Mouse (Mus musculus) embryonic facial prominence, embryonic 13.5 days (tissue): ENCODE measurements around the gene Ppp2r5c. TPM values are rescaled to one million over a fixed set of nuclear protein-coding genes. Genes with fewer than 3 reads are reported as not detected.

Experiments
- ATAC-seq: fragments of 200-750 bp; cut with Nextera tagmentation; 2 replicates; pipeline ENCODE4 v1.8.0; 2017; ENCODE audit warnings: low read depth; ENCODE audit not compliant: insufficient number of reproducible peaks, insufficient read depth, low FRiP score, low TSS enrichment
- H3K27ac ChIP-seq: fragments of 300-500 bp; sonication (generic); 2 replicates; pipeline ENCODE4 v1.5.1; 2015; ENCODE audit warnings: moderate library complexity, mild to moderate bottlenecking, inconsistent platforms
- H3K27me3 ChIP-seq: fragments of 300-500 bp; sonication (generic); 2 replicates; pipeline ENCODE4 v1.6.1; 2015; ENCODE audit warnings: mild to moderate bottlenecking, inconsistent platforms
- H3K36me3 ChIP-seq: fragments of 300-500 bp; sonication (generic); 2 replicates; pipeline ENCODE4 v1.6.1; 2015; ENCODE audit warnings: mild to moderate bottlenecking, inconsistent platforms
- H3K4me1 ChIP-seq: fragments of 300-500 bp; sonication (generic); 2 replicates; pipeline ENCODE4 v1.6.1; 2015; ENCODE audit warnings: inconsistent platforms
- H3K4me2 ChIP-seq: fragments of 300-500 bp; sonication (generic); 2 replicates; pipeline ENCODE4 v1.6.1; 2015; ENCODE audit warnings: moderate library complexity, mild to moderate bottlenecking, inconsistent platforms
- H3K4me3 ChIP-seq: fragments of 300-500 bp; sonication (generic); 2 replicates; pipeline ENCODE4 v1.5.1; 2015; ENCODE audit warnings: mild to moderate bottlenecking, inconsistent platforms
- H3K9ac ChIP-seq: fragments of 300-500 bp; sonication (generic); 2 replicates; pipeline ENCODE4 v1.6.1; 2015; ENCODE audit warnings: mild to moderate bottlenecking, inconsistent platforms
- H3K9me3 ChIP-seq: fragments of 300-500 bp; sonication (generic); 2 replicates; pipeline ENCODE4 v1.6.1; 2016; ENCODE audit warnings: inconsistent platforms
- WGBS: fragments of 180-500 bp; shearing (Covaris S2); methylation state at CpG from one replicate; pipeline ENCODE4 v1.1.7; 2015; ENCODE audit warnings: mixed read lengths; 5-methylcytosine and 5-hydroxymethylcytosine counted together
- polyA plus RNA-seq: library from polyadenylated mRNA; unstranded; fragments of >200 nt; fragmentation: Nextera tagmentation; extraction: Ambion mirVana; gene quantifications from 2 replicates; pipeline ENCODE4 v1.2.1, GENCODE M21; 2015

Gene Ppp2r5c
- polyA plus RNA-seq, 1 experiment from 2014 or later = 151 TPM

- no peak for ATAC-seq
- Histone ChIP-seq H3K4me2 (no peak overlapping the region), H3K4me3 (no peak overlapping the region), H3K9ac (no peak overlapping the region), H3K36me3 (peaks cover 92% of the 10 kb centered on the region), H3K27me3 (no peaks in the 10 kb centered on the region), H3K27ac (no peak overlapping the region), H3K9me3 (no peaks in the 10 kb centered on the region), H3K4me1 (no peaks in the 10 kb centered on the region)
- 90% methylated on average over 10 of the region's 10 CpGs for WGBS
These were observed 124.1 kb downstream of the Ppp2r5c start for GRCm38 (mm10) chr12:110571050-110571449.

GRCm38 (mm10) chr12:110572351-110572750 lies 125.4 kb downstream of the Ppp2r5c start:
- ATAC-seq = no peak
- no peak overlapping the region for H3K27ac ChIP-seq
- no peak overlapping the region for H3K4me3 ChIP-seq
- no peaks in the 10 kb centered on the region for H3K27me3 ChIP-seq
- 95% methylated on average over 4 of the region's 4 CpGs for WGBS
- H3K4me1 ChIP-seq = no peaks in the 10 kb centered on the region
- peaks cover 83% of the 10 kb centered on the region for H3K36me3 ChIP-seq
- H3K9ac ChIP-seq = no peak overlapping the region
- H3K4me2 ChIP-seq = no peak overlapping the region
- H3K9me3 ChIP-seq = no peaks in the 10 kb centered on the region

GRCm38 (mm10) chr12:110573635-110574034 lies 126.7 kb downstream of the Ppp2r5c start:
- no peak for ATAC-seq
- Histone ChIP-seq H3K4me3 (no peak overlapping the region), H3K9me3 (no peaks in the 10 kb centered on the region), H3K36me3 (peaks cover 82% of the 10 kb centered on the region), H3K4me2 (no peak overlapping the region), H3K9ac (no peak overlapping the region), H3K4me1 (no peaks in the 10 kb centered on the region), H3K27ac (no peak overlapping the region), H3K27me3 (no peaks in the 10 kb centered on the region)
- WGBS = 81% methylated on average over 8 of the region's 8 CpGs

- Histone ChIP-seq H3K36me3 (peaks cover 81% of the 10 kb centered on the region), H3K4me3 (no peak overlapping the region), H3K4me2 (no peak overlapping the region), H3K9ac (no peak overlapping the region), H3K9me3 (no peaks in the 10 kb centered on the region), H3K4me1 (no peaks in the 10 kb centered on the region), H3K27ac (no peak overlapping the region), H3K27me3 (no peaks in the 10 kb centered on the region)
- ATAC-seq = no peak
- WGBS = 67% methylated on average over 4 of the region's 4 CpGs
These were observed 129.0 kb downstream of the Ppp2r5c start for GRCm38 (mm10) chr12:110575926-110576325.

- H3K4me1 ChIP-seq = no peaks in the 10 kb centered on the region
- no peaks in the 10 kb centered on the region for H3K9me3 ChIP-seq
- no peak for ATAC-seq
- H3K27ac ChIP-seq = no peak overlapping the region
- WGBS = 91% methylated on average over 9 of the region's 9 CpGs
- no peak overlapping the region for H3K4me2 ChIP-seq
- H3K36me3 ChIP-seq = peaks cover 62% of the 10 kb centered on the region
- no peak overlapping the region for H3K9ac ChIP-seq
- H3K4me3 ChIP-seq = no peak overlapping the region
- H3K27me3 ChIP-seq = no peaks in the 10 kb centered on the region
These were observed 131.4 kb downstream of the Ppp2r5c start for GRCm38 (mm10) chr12:110578333-110578732.

GRCm38 (mm10) chr12:110588622-110589021 lies 141.7 kb downstream of the Ppp2r5c start:
- Histone ChIP-seq H3K27me3 (no peaks in the 10 kb centered on the region), H3K36me3 (no peaks in the 10 kb centered on the region), H3K4me3 (no peak overlapping the region), H3K27ac (no peak overlapping the region), H3K9me3 (no peaks in the 10 kb centered on the region), H3K4me1 (peaks cover 15% of the 10 kb centered on the region), H3K9ac (no peak overlapping the region), H3K4me2 (no peak overlapping the region)
- 82% methylated on average over 6 of the region's 6 CpGs for WGBS
- no peak for ATAC-seq

GRCm38 (mm10) chr12:110590804-110591259 lies 143.9 kb downstream of the Ppp2r5c start:
- 2% methylated on average over 15 of the region's 15 CpGs for WGBS
- no peak; the same call in 1 of the 2 replicates for ATAC-seq
- Histone ChIP-seq H3K4me1 (peaks cover 15% of the 10 kb centered on the region), H3K9ac (peak overlapping the region; percentile 92), H3K27me3 (no peaks in the 10 kb centered on the region), H3K9me3 (no peaks in the 10 kb centered on the region), H3K4me2 (peak overlapping the region; percentile 91), H3K4me3 (peak overlapping the region; percentile 68), H3K36me3 (no peaks in the 10 kb centered on the region), H3K27ac (peak overlapping the region; percentile 91)

- no peaks in the 10 kb centered on the region for H3K27me3 ChIP-seq
- H3K9me3 ChIP-seq = no peaks in the 10 kb centered on the region
- WGBS = under 1% methylated on average over 56 of the region's 56 CpGs
- H3K9ac ChIP-seq = peak overlapping the region; percentile 92
- no peaks in the 10 kb centered on the region for H3K36me3 ChIP-seq
- peak overlapping the region; percentile 91 for H3K4me2 ChIP-seq
- peaks cover 15% of the 10 kb centered on the region for H3K4me1 ChIP-seq
- H3K27ac ChIP-seq = peak overlapping the region; percentile 91
- ATAC-seq = peak; percentile 94
- peak overlapping the region; percentile 68 for H3K4me3 ChIP-seq
These were observed 144.5 kb downstream of the Ppp2r5c start for GRCm38 (mm10) chr12:110591260-110591883.

- Histone ChIP-seq H3K27me3 (no peaks in the 10 kb centered on the region), H3K4me1 (peaks cover 18% of the 10 kb centered on the region), H3K9me3 (no peaks in the 10 kb centered on the region), H3K27ac (no peak overlapping the region), H3K4me3 (no peak overlapping the region), H3K4me2 (no peak overlapping the region), H3K36me3 (no peaks in the 10 kb centered on the region), H3K9ac (0 out of 2 replicates have a peak overlapping the region, but pooled peaks have one; percentile 27)
- 10% methylated on average over 7 of the region's 7 CpGs for WGBS
- no peak for ATAC-seq
These were observed 151.6 kb downstream of the Ppp2r5c start for GRCm38 (mm10) chr12:110598527-110598926.

- Histone ChIP-seq H3K9me3 (no peaks in the 10 kb centered on the region), H3K27me3 (no peaks in the 10 kb centered on the region), H3K9ac (no peak overlapping the region), H3K4me3 (no peak overlapping the region), H3K4me1 (peaks cover 24% of the 10 kb centered on the region), H3K36me3 (no peaks in the 10 kb centered on the region), H3K27ac (no peak overlapping the region), H3K4me2 (no peak overlapping the region)
- 62% methylated on average over 4 of the region's 4 CpGs for WGBS
- no peak for ATAC-seq
These were observed 152.9 kb downstream of the Ppp2r5c start for GRCm38 (mm10) chr12:110599791-110600190.

GRCm38 (mm10) chr12:110600225-110600991 lies 153.5 kb downstream of the Ppp2r5c start:
- Histone ChIP-seq H3K9me3 (no peaks in the 10 kb centered on the region), H3K27me3 (no peaks in the 10 kb centered on the region), H3K27ac (no peak overlapping the region), H3K9ac (peak overlapping the region; percentile 99), H3K4me1 (peaks cover 24% of the 10 kb centered on the region), H3K4me2 (peak overlapping the region; percentile 84), H3K4me3 (peak overlapping the region; percentile 97), H3K36me3 (no peaks in the 10 kb centered on the region)
- ATAC-seq = no peak
- WGBS = 52% methylated on average over 13 of the region's 13 CpGs
